Mouse (Mus musculus): ENCODE results near the gene Prkar2a. TPM values are rescaled to one million over a fixed set of nuclear protein-coding genes. Genes with fewer than 3 reads are reported as not detected.

Prkar2a gene
- polyA plus RNA-seq, 1 experiment from 2014 or later = 32.9 TPM

Small RNA genes within 50 kb of the gene (microRNA-seq; reads per million reads assigned to microRNA genes)
- not detected for gene Gm26298

Other genes with a start within 250 kb of the Prkar2a start
- 47.7 and 52.5 TPM in 2 replicates for gene Ccdc71, start 228.8 kb upstream of the Prkar2a start, polyA plus RNA-seq (2015; fragmentation: Nextera tagmentation; extraction: Ambion mirVana)
- 65.5 and 67.3 TPM in 2 replicates for gene Klhdc8b, start 227.7 kb upstream of the Prkar2a start, polyA plus RNA-seq (2015; fragmentation: Nextera tagmentation; extraction: Ambion mirVana)
- gene Lamb2, start 209.6 kb upstream of the Prkar2a start, polyA plus RNA-seq (2015; fragmentation: Nextera tagmentation; extraction: Ambion mirVana) = 40.5 and 46.6 TPM in 2 replicates
- gene Usp19, start 198.7 kb upstream of the Prkar2a start, polyA plus RNA-seq (2015; fragmentation: Nextera tagmentation; extraction: Ambion mirVana) = 58.8 and 61.5 TPM in 2 replicates
- gene Qars, start 181.6 kb upstream of the Prkar2a start, polyA plus RNA-seq (2015; fragmentation: Nextera tagmentation; extraction: Ambion mirVana) = 99.0 and 102 TPM in 2 replicates
- gene Qrich1, start 172.5 kb upstream of the Prkar2a start, polyA plus RNA-seq (2015; fragmentation: Nextera tagmentation; extraction: Ambion mirVana) = 92.9 and 97.2 TPM in 2 replicates
- 152 and 175 TPM in 2 replicates for gene Impdh2, start 129.0 kb upstream of the Prkar2a start, polyA plus RNA-seq (2015; fragmentation: Nextera tagmentation; extraction: Ambion mirVana)
- gene Ndufaf3, start 121.9 kb upstream of the Prkar2a start, polyA plus RNA-seq (2015; fragmentation: Nextera tagmentation; extraction: Ambion mirVana) = 38.0 and 38.9 TPM in 2 replicates
- gene Dalrd3, start 119.4 kb upstream of the Prkar2a start, polyA plus RNA-seq (2015; fragmentation: Nextera tagmentation; extraction: Ambion mirVana) = 108 and 126 TPM in 2 replicates
- gene Wdr6, start 110.6 kb upstream of the Prkar2a start, polyA plus RNA-seq (2015; fragmentation: Nextera tagmentation; extraction: Ambion mirVana) = 74.9 and 88.4 TPM in 2 replicates
- 5.5 and 6.1 TPM in 2 replicates for gene P4htm, start 91.6 kb upstream of the Prkar2a start, polyA plus RNA-seq (2015; fragmentation: Nextera tagmentation; extraction: Ambion mirVana)
- 42.0 and 43.5 TPM in 2 replicates for gene Arih2, start 39.9 kb upstream of the Prkar2a start, polyA plus RNA-seq (2015; fragmentation: Nextera tagmentation; extraction: Ambion mirVana)
- 40.5 and 51.1 TPM in 2 replicates for gene Slc25a20, start 27.2 kb upstream of the Prkar2a start, polyA plus RNA-seq (2015; fragmentation: Nextera tagmentation; extraction: Ambion mirVana)
- gene Ip6k2, start 94.5 kb downstream of the Prkar2a start, polyA plus RNA-seq (2015; fragmentation: Nextera tagmentation; extraction: Ambion mirVana) = 71.3 and 81.9 TPM in 2 replicates
- gene Nckipsd, start 119.1 kb downstream of the Prkar2a start, polyA plus RNA-seq (2015; fragmentation: Nextera tagmentation; extraction: Ambion mirVana) = 10.5 and 13.0 TPM in 2 replicates
- gene Celsr3, start 137.0 kb downstream of the Prkar2a start, polyA plus RNA-seq (2015; fragmentation: Nextera tagmentation; extraction: Ambion mirVana) = 0.94 and 1.2 TPM in 2 replicates
- gene Slc26a6, start 164.0 kb downstream of the Prkar2a start, polyA plus RNA-seq (2015; fragmentation: Nextera tagmentation; extraction: Ambion mirVana) = 12.8 and 18.5 TPM in 2 replicates
- gene Tmem89, start 225.3 kb downstream of the Prkar2a start, polyA plus RNA-seq (2015; fragmentation: Nextera tagmentation; extraction: Ambion mirVana) = not detected in 2 replicates
- gene Uqcrc1, start 247.3 kb downstream of the Prkar2a start, polyA plus RNA-seq (2015; fragmentation: Nextera tagmentation; extraction: Ambion mirVana) = 499 and 511 TPM in 2 replicates

All from stomach, embryonic 15.5 days (tissue).